ENCODE assay signal across 8 mouse cellular contexts in genomic region chr2:167777331-167778085, GRCm38 (mm10).
A peak's percentile ranks its signal among the peaks of the same experiment; 100 is the strongest.
DNase-seq lines count a peak whose midpoint lies in the region; ATAC-seq and TF ChIP-seq lines count a peak whose summit lies in the region.

No protein-coding gene starts in this region.

- H3K27ac ChIP-seq in embryonic fibroblast, embryonic 13.5 days (ENCODE audit: insufficient read depth, low read length) = peak overlapping the region; percentile 96
- H3K27ac ChIP-seq in heart, embryonic 15.5 days = peak overlapping the region; percentile 80
- peak overlapping the region; percentile 93 for H3K27ac ChIP-seq in lung, embryonic 15.5 days
- peak overlapping the region; percentile 58 for H3K27ac ChIP-seq in neural tube, embryonic 15.5 days (replicated peaks)
- peak overlapping the region; percentile 28; the same call in 1 of the 2 replicates for H3K27ac ChIP-seq in thymus, adult 2 months (ENCODE audit: control insufficient read depth, insufficient read depth, low read length)

- peak overlapping the region; percentile 65 for H3K4me2 ChIP-seq in heart, embryonic 15.5 days
- peak overlapping the region; percentile 59 for H3K4me2 ChIP-seq in lung, embryonic 15.5 days
- peak overlapping the region; percentile 95 for H3K4me2 ChIP-seq in neural tube, embryonic 15.5 days

- under 1% methylated on average over 33 of the region's 33 CpGs for WGBS in heart, embryonic 15.5 days
- WGBS in lung, embryonic 15.5 days = under 1% methylated on average over 33 of the region's 33 CpGs
- WGBS in neural tube, embryonic 15.5 days = under 1% methylated on average over 33 of the region's 33 CpGs
- under 1% methylated on average over 33 of the region's 33 CpGs for WGBS in thymus, adult 2 months

- TF ChIP-seq POLR2A in embryonic fibroblast, embryonic 13.5 days (IDR thresholded peaks at IDR 0.05; ENCODE audit: low read depth, low read length) = peak; percentile 41
- TF ChIP-seq POLR2A in thymus, adult 2 months (IDR thresholded peaks at IDR 0.05; ENCODE audit: control insufficient read depth, extremely low read depth, insufficient read depth, low read length, poor library complexity) = 0 out of 2 replicates have a peak, but pooled peaks have one; percentile 7

- peaks cover 22% of the 10 kb centered on the region for H3K4me1 ChIP-seq in embryonic fibroblast, embryonic 13.5 days (ENCODE audit: control insufficient read depth, insufficient read depth, low read length)
- peaks cover 56% of the 10 kb centered on the region for H3K4me1 ChIP-seq in heart, embryonic 15.5 days (replicated peaks)
- peaks cover 82% of the 10 kb centered on the region for H3K4me1 ChIP-seq in lung, embryonic 15.5 days
- H3K4me1 ChIP-seq in neural tube, embryonic 15.5 days = peaks cover 30% of the 10 kb centered on the region
- H3K4me1 ChIP-seq in thymus, adult 2 months (replicated peaks; ENCODE audit: control insufficient read depth, insufficient read depth, low read length) = peaks cover 23% of the 10 kb centered on the region

- no peak for TF ChIP-seq CTCF in embryonic fibroblast, embryonic 13.5 days (IDR thresholded peaks at IDR 0.05; ENCODE audit: borderline replicate concordance, insufficient read depth, low read length)
- no peak for TF ChIP-seq CTCF in thymus, adult 2 months (IDR thresholded peaks at IDR 0.05; ENCODE audit: borderline replicate concordance, control insufficient read depth, extremely low read depth, insufficient read depth, low read length, poor library complexity)

- DNase-seq in 416B (ENCODE audit: low read depth) (peak; percentile 67), ZHBTc4 (ENCODE audit: low read depth, low spot score) (peak; percentile 57)
- peak; percentile 91 for DNase-seq in kidney, postnatal 10 days
- peak; percentile 53 for DNase-seq in thymus, adult 2 months

- H3K4me3 ChIP-seq in embryonic fibroblast, embryonic 13.5 days (ENCODE audit: insufficient read depth, low read length) = peak overlapping the region; percentile 3; the same call in 1 of the 2 replicates
- H3K4me3 ChIP-seq in heart, embryonic 15.5 days = peak overlapping the region; percentile 55
- peak overlapping the region; percentile 36 for H3K4me3 ChIP-seq in lung, embryonic 15.5 days
- peak overlapping the region; percentile 51 for H3K4me3 ChIP-seq in neural tube, embryonic 15.5 days (replicated peaks)
- peak overlapping the region; percentile 64 for H3K4me3 ChIP-seq in thymus, adult 2 months (ENCODE audit: control insufficient read depth, insufficient read depth, low read length)

- H3K36me3 ChIP-seq in heart, embryonic 15.5 days = no peaks in the 10 kb centered on the region
- H3K36me3 ChIP-seq in lung, embryonic 15.5 days = no peaks in the 10 kb centered on the region
- no peaks in the 10 kb centered on the region for H3K36me3 ChIP-seq in neural tube, embryonic 15.5 days
- no peaks in the 10 kb centered on the region for H3K36me3 ChIP-seq in thymus, adult 2 months (ENCODE audit: control insufficient read depth, insufficient read depth, low read length)

- no peaks in the 10 kb centered on the region for H3K27me3 ChIP-seq in heart, embryonic 15.5 days
- no peaks in the 10 kb centered on the region for H3K27me3 ChIP-seq in lung, embryonic 15.5 days
- H3K27me3 ChIP-seq in neural tube, embryonic 15.5 days (replicated peaks) = no peaks in the 10 kb centered on the region
- H3K27me3 ChIP-seq in thymus, adult 2 months (ENCODE audit: control insufficient read depth, insufficient read depth, low read length) = no peaks in the 10 kb centered on the region

- ATAC-seq in heart, embryonic 15.5 days (replicated peaks; ENCODE audit: insufficient number of reproducible peaks, insufficient read depth, low FRiP score, low read depth) = peak; percentile 63
- peak; percentile 75 for ATAC-seq in lung, embryonic 15.5 days (ENCODE audit: borderline replicate concordance, extremely low read depth, low FRiP score, low TSS enrichment)
- peak; percentile 51; the same call in 1 of the 2 replicates for ATAC-seq in neural tube, embryonic 15.5 days (ENCODE audit: low FRiP score)

- H3K9ac ChIP-seq in heart, embryonic 15.5 days = peak overlapping the region; percentile 66
- peak overlapping the region; percentile 30 for H3K9ac ChIP-seq in lung, embryonic 15.5 days
- peak overlapping the region; percentile 55 for H3K9ac ChIP-seq in neural tube, embryonic 15.5 days (replicated peaks)

- no peaks in the 10 kb centered on the region for H3K9me3 ChIP-seq in heart, embryonic 15.5 days (replicated peaks)
- no peaks in the 10 kb centered on the region for H3K9me3 ChIP-seq in lung, embryonic 15.5 days
- no peaks in the 10 kb centered on the region for H3K9me3 ChIP-seq in neural tube, embryonic 15.5 days (replicated peaks)

Comparison
In these comparisons a context has a peak if more than half of its experiments do, and no peak if none do; other contexts are left out.
1. Peak in every context shown above with its lines: DNase-seq, ATAC-seq, H3K4me3 ChIP-seq and H3K27ac ChIP-seq.
2. H3K27ac ChIP-seq: peak in every context shown above with its lines; median percentile 96 in embryonic fibroblast, embryonic 13.5 days; 93 in lung, embryonic 15.5 days; 80 in heart, embryonic 15.5 days; 58 in neural tube, embryonic 15.5 days; 28 in thymus, adult 2 months.
3. H3K4me3 ChIP-seq: peak in every context shown above with its lines; median percentile 64 in thymus, adult 2 months; 55 in heart, embryonic 15.5 days; 51 in neural tube, embryonic 15.5 days; 36 in lung, embryonic 15.5 days; 3 in embryonic fibroblast, embryonic 13.5 days.